Mouse (Mus musculus) c-Kit-negative CD71-positive TER-119-positive erythroid progenitor cells, embryonic 14.5 days (primary cell): ENCODE results near the gene Mettl27.
"Not testable (repeated sequence)": the region's sequence is repeated elsewhere in the genome, so short reads cannot be mapped to it uniquely, and the experiment has no call there.

Source experiments
- DNase-seq: peaks from one replicate; pipeline ENCODE4 v3.0.0-alpha.2; 2013; ENCODE audit warnings: low read depth, low spot score

Mettl27 gene

GRCm38 (mm10) chr5:134920106-134920687 is 12.0 kb upstream of the Mettl27 start:
- DNase-seq = no peak

- DNase-seq = no peak
Measured at GRCm38 (mm10) chr5:134921106-134921505, 11.1 kb upstream of the Mettl27 start.

- no peak for DNase-seq
Measured at GRCm38 (mm10) chr5:134923141-134923540, 9.0 kb upstream of the Mettl27 start.

GRCm38 (mm10) chr5:134926726-134927125 is 5.4 kb upstream of the Mettl27 start:
- DNase-seq = no peak

GRCm38 (mm10) chr5:134929988-134930387 is 2.2 kb upstream of the Mettl27 start:
- no peak for DNase-seq

- DNase-seq = peak; percentile 81
Measured at GRCm38 (mm10) chr5:134932903-134933276, 722 bp downstream of the Mettl27 start.

- no peak for DNase-seq
Measured at GRCm38 (mm10) chr5:134933281-134933680, 1.1 kb downstream of the Mettl27 start.

- DNase-seq = not testable (repeated sequence)
Measured at GRCm38 (mm10) chr5:134933686-134934085, 1.5 kb downstream of the Mettl27 start.

- DNase-seq = no peak
Measured at GRCm38 (mm10) chr5:134934666-134935065, 2.5 kb downstream of the Mettl27 start.

- no peak for DNase-seq
Measured at GRCm38 (mm10) chr5:134936051-134936450, 3.9 kb downstream of the Mettl27 start.

GRCm38 (mm10) chr5:134936626-134937185 is 4.5 kb downstream of the Mettl27 start:
- DNase-seq = no peak

GRCm38 (mm10) chr5:134939069-134939468 is 6.9 kb downstream of the Mettl27 start:
- DNase-seq = no peak

GRCm38 (mm10) chr5:134939554-134939953 is 7.4 kb downstream of the Mettl27 start:
- DNase-seq = not testable (repeated sequence)

GRCm38 (mm10) chr5:134941472-134942209 is 9.5 kb downstream of the Mettl27 start:
- DNase-seq = no peak

GRCm38 (mm10) chr5:134942740-134943139 is 10.6 kb downstream of the Mettl27 start:
- no peak for DNase-seq

- no peak for DNase-seq
Measured at GRCm38 (mm10) chr5:134944179-134944578, 12.0 kb downstream of the Mettl27 start.

GRCm38 (mm10) chr5:134945266-134945959 is 13.2 kb downstream of the Mettl27 start:
- DNase-seq = no peak

- DNase-seq = no peak
Measured at GRCm38 (mm10) chr5:134946063-134946856, 14.1 kb downstream of the Mettl27 start.

- DNase-seq = no peak
Measured at GRCm38 (mm10) chr5:134946857-134947255, 14.7 kb downstream of the Mettl27 start, which contains the start of gene Cldn4. Gene Cldn4 (minus strand): TSS chr5:134946934.

GRCm38 (mm10) chr5:134947420-134948084 is 15.4 kb downstream of the Mettl27 start:
- no peak for DNase-seq

GRCm38 (mm10) chr5:134948085-134948439 is 15.9 kb downstream of the Mettl27 start:
- no peak for DNase-seq
